In the genomic region with DNA sequence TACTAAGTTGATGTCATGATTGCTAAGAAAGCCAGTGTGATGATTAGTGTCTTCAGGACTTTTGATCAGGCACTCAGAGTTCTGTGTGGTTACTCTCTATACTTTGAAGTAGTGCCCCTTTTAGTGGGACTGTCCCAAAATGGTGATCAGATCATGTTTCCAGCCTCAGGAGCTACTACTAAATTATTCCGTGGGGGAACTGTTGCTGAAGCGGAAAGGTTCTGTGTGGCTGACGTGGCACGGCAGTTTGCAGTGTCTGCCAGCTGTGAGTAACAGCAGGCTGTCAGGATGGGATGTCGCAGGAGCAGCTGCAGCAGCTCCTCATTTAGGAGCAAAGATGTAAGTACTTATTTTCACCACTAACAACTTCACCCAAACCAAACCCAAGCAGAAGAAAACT, we compare ENCODE assay signal across 8 mouse cellular contexts. TPM values are rescaled to one million over a fixed set of nuclear protein-coding genes. Genes with fewer than 3 reads are reported as not detected.
DNase-seq lines count a peak whose midpoint lies in the region; ATAC-seq and TF ChIP-seq lines count a peak whose summit lies in the region.

A gene (plus strand): TSS at position 207 of the 400 bp plus-strand sequence.

- ATAC-seq in embryonic facial prominence, embryonic 15.5 days (ENCODE audit: insufficient number of reproducible peaks, low FRiP score, low TSS enrichment, low read depth) = peak; percentile 55; the same call in 1 of the 2 replicates
- ATAC-seq in hindbrain, postnatal 0 days = no peak
- no peak for ATAC-seq in liver, embryonic 12.5 days

- DNase-seq in retina, embryonic 14.5 days (ENCODE audit: low spot score) = peak; percentile 18
- no peak for DNase-seq in retina, postnatal 1 day
- peak; percentile 48 for DNase-seq in hindbrain, postnatal 0 days (ENCODE audit: low spot score)
- DNase-seq in lung, postnatal 36 days = peak; percentile 14
- DNase-seq in thymus, postnatal 0 days (ENCODE audit: low spot score) = no peak
- no peak for DNase-seq in frontal cortex, postnatal 25 days (ENCODE audit: low spot score in 2 of 2)

- 3% methylated on average over 5 of the region's 5 CpGs for WGBS in embryonic facial prominence, embryonic 15.5 days
- 13% methylated on average over 5 of the region's 5 CpGs for WGBS in hindbrain, postnatal 0 days
- 51% methylated on average over 5 of the region's 5 CpGs for WGBS in liver, embryonic 12.5 days (ENCODE audit: insufficient replicate concordance)

- H3K9ac ChIP-seq in embryonic facial prominence, embryonic 15.5 days = no peak within 1 kb of the TSS
- H3K9ac ChIP-seq in hindbrain, postnatal 0 days (replicated peaks; ENCODE audit: low read length) = no peak within 1 kb of the TSS
- H3K9ac ChIP-seq in liver, embryonic 12.5 days = no peak within 1 kb of the TSS

- H3K27ac ChIP-seq in embryonic facial prominence, embryonic 15.5 days (replicated peaks) = peak within 1 kb of the TSS; percentile 73
- no peak within 1 kb of the TSS for H3K27ac ChIP-seq in hindbrain, postnatal 0 days
- no peak within 1 kb of the TSS for H3K27ac ChIP-seq in liver, embryonic 12.5 days

- H3K27me3 ChIP-seq in embryonic facial prominence, embryonic 15.5 days = no peaks in the 10 kb centered on the region
- H3K27me3 ChIP-seq in hindbrain, postnatal 0 days (ENCODE audit: insufficient read depth, low read length) = no peaks in the 10 kb centered on the region
- H3K27me3 ChIP-seq in liver, embryonic 12.5 days (replicated peaks) = no peaks in the 10 kb centered on the region

- TF ChIP-seq CTCF in hindbrain, postnatal 0 days (IDR thresholded peaks at IDR 0.05; ENCODE audit: low read depth) = no peak

- peaks cover 13% of the 10 kb centered on the region for H3K4me1 ChIP-seq in embryonic facial prominence, embryonic 15.5 days
- H3K4me1 ChIP-seq in hindbrain, postnatal 0 days (ENCODE audit: insufficient read depth, low read length) = no peaks in the 10 kb centered on the region
- H3K4me1 ChIP-seq in liver, embryonic 12.5 days = 0 out of 2 replicates have a peak, but pooled peaks cover 7% of the 10 kb centered on the region

- H3K9me3 ChIP-seq in embryonic facial prominence, embryonic 15.5 days (replicated peaks) = no peaks in the 10 kb centered on the region
- H3K9me3 ChIP-seq in hindbrain, postnatal 0 days (ENCODE audit: low read length) = no peaks in the 10 kb centered on the region
- no peaks in the 10 kb centered on the region for H3K9me3 ChIP-seq in liver, embryonic 12.5 days (replicated peaks)

- no peaks in the 10 kb centered on the region for H3K36me3 ChIP-seq in embryonic facial prominence, embryonic 15.5 days
- H3K36me3 ChIP-seq in hindbrain, postnatal 0 days (ENCODE audit: insufficient read depth, low read length) = no peaks in the 10 kb centered on the region
- H3K36me3 ChIP-seq in liver, embryonic 12.5 days = no peaks in the 10 kb centered on the region

- H3K4me3 ChIP-seq in embryonic facial prominence, embryonic 15.5 days (replicated peaks) = peak within 1 kb of the TSS; percentile 14; the same call in 1 of the 2 replicates
- H3K4me3 ChIP-seq in hindbrain, postnatal 0 days (ENCODE audit: low read length) = no peak within 1 kb of the TSS
- no peak within 1 kb of the TSS for H3K4me3 ChIP-seq in liver, embryonic 12.5 days

- peak within 1 kb of the TSS; percentile 13 for H3K4me2 ChIP-seq in embryonic facial prominence, embryonic 15.5 days (replicated peaks)
- H3K4me2 ChIP-seq in hindbrain, postnatal 0 days (ENCODE audit: low read depth, low read length) = no peak within 1 kb of the TSS
- H3K4me2 ChIP-seq in liver, embryonic 12.5 days = no peak within 1 kb of the TSS

RNA-seq across cellular contexts. Expression of the gene that starts here (rescaled TPM):
- 5.0 and 5.2 TPM in 2 replicates for polyA plus RNA-seq in embryonic facial prominence, embryonic 15.5 days (2015; fragmentation: Nextera tagmentation; extraction: Ambion mirVana)
- total RNA-seq in hindbrain, postnatal 0 days (2014; rRNA removed) = 0.21 and 0.22 TPM in 2 replicates
- 0.41 and 0.54 TPM in 2 replicates for polyA plus RNA-seq in hindbrain, postnatal 0 days (2015; fragmentation: Nextera tagmentation; extraction: Ambion mirVana)
- polyA plus RNA-seq in thymus, postnatal 0 days (2015; fragmentation: Nextera tagmentation; extraction: Ambion mirVana) = 0.29 and 0.44 TPM in 2 replicates
- polyA plus RNA-seq in liver, embryonic 12.5 days (2016; fragmentation: Nextera tagmentation; extraction: Ambion mirVana) = 3.9 and 4.1 TPM in 2 replicates

Comparison
In these comparisons a context has a peak if more than half of its experiments do, and no peak if none do; other contexts are left out.
1. DNase-seq: peak in retina, embryonic 14.5 days (single experiment) and lung, postnatal 36 days (single experiment); none in retina, postnatal 1 day (single experiment), thymus, postnatal 0 days (single experiment) and frontal cortex, postnatal 25 days (0 of 2).
2. Peak in DNase-seq in hindbrain, postnatal 0 days; RNA of the gene not detected or under 1 TPM.